Comparison of ENCODE assay signal across 8 mouse cellular contexts in genomic region chr17:56218377-56219191, GRCm38 (mm10). TPM values are rescaled to one million over a fixed set of nuclear protein-coding genes. Genes with fewer than 3 reads are reported as not detected.
DNase-seq lines count a peak whose midpoint lies in the region; ATAC-seq and TF ChIP-seq lines count a peak whose summit lies in the region.

TSS of gene Dpp9 (minus strand) at chr17:56218905.

- peak; percentile 58 for TF ChIP-seq CTCF in heart, adult 2 months (IDR thresholded peaks at IDR 0.05)

- H3K4me2 ChIP-seq in embryonic facial prominence, embryonic 14.5 days (ENCODE audit: low read depth, low read length) = peak within 1 kb of the TSS; percentile 69
- peak within 1 kb of the TSS; percentile 85 for H3K4me2 ChIP-seq in limb, embryonic 13.5 days (replicated peaks)
- peak within 1 kb of the TSS; percentile 80 for H3K4me2 ChIP-seq in midbrain, embryonic 16.5 days (ENCODE audit: low read length)

- H3K27me3 ChIP-seq in embryonic facial prominence, embryonic 14.5 days (replicated peaks; ENCODE audit: control insufficient read depth, insufficient read depth, low read length) = no peaks in the 10 kb centered on the region
- no peaks in the 10 kb centered on the region for H3K27me3 ChIP-seq in heart, adult 2 months (ENCODE audit: control insufficient read depth, insufficient read depth, low read length)
- no peaks in the 10 kb centered on the region for H3K27me3 ChIP-seq in limb, embryonic 13.5 days
- no peaks in the 10 kb centered on the region for H3K27me3 ChIP-seq in midbrain, embryonic 16.5 days (ENCODE audit: control insufficient read depth, insufficient read depth, low read depth, low read length)

- H3K79me2 ChIP-seq in heart, adult 2 months (replicated peaks; ENCODE audit: control insufficient read depth, insufficient read depth, low read length) = peaks cover 3% of the 10 kb centered on the region

- peak; percentile 83; the same call in 1 of the 2 replicates for TF ChIP-seq EP300 in heart, adult 2 months (IDR thresholded peaks at IDR 0.05; ENCODE audit: insufficient read depth, low read depth, low read length)

- H3K9ac ChIP-seq in embryonic facial prominence, embryonic 14.5 days (ENCODE audit: low read depth, low read length) = peak within 1 kb of the TSS; percentile 83
- peak within 1 kb of the TSS; percentile 96 for H3K9ac ChIP-seq in heart, adult 2 months (ENCODE audit: low read depth, low read length)
- peak within 1 kb of the TSS; percentile 90 for H3K9ac ChIP-seq in limb, embryonic 13.5 days
- H3K9ac ChIP-seq in midbrain, embryonic 16.5 days (ENCODE audit: low read depth, low read length) = peak within 1 kb of the TSS; percentile 95

- peak; percentile 94 for TF ChIP-seq POLR2A in heart, adult 2 months (IDR thresholded peaks at IDR 0.05; ENCODE audit: insufficient read depth, low read depth, low read length)

- intact Hi-C loops in heart, adult 2 months (cut with DNase I) = loop anchor here (2.0 kb wide), 1 partner anchor 36 kb away; no protein-coding TSS in a partner anchor

- peak; percentile 99 for ATAC-seq in embryonic facial prominence, embryonic 14.5 days (ENCODE audit: low read depth)
- peak; percentile 99 for ATAC-seq in limb, embryonic 13.5 days (ENCODE audit: low FRiP score, low read depth)
- peak; percentile 99 for ATAC-seq in midbrain, embryonic 16.5 days

- no peaks in the 10 kb centered on the region for H3K36me3 ChIP-seq in embryonic facial prominence, embryonic 14.5 days (ENCODE audit: control insufficient read depth, insufficient read depth, low read length)
- H3K36me3 ChIP-seq in heart, adult 2 months (ENCODE audit: control insufficient read depth, insufficient read depth, low read length) = no peaks in the 10 kb centered on the region
- peaks cover 16% of the 10 kb centered on the region for H3K36me3 ChIP-seq in limb, embryonic 13.5 days
- no peaks in the 10 kb centered on the region for H3K36me3 ChIP-seq in midbrain, embryonic 16.5 days (ENCODE audit: control insufficient read depth, insufficient read depth, low read length)

- H3K4me1 ChIP-seq in embryonic facial prominence, embryonic 14.5 days (ENCODE audit: control insufficient read depth, insufficient read depth, low read length) = peaks cover 15% of the 10 kb centered on the region
- peaks cover 7% of the 10 kb centered on the region for H3K4me1 ChIP-seq in heart, adult 2 months (ENCODE audit: control insufficient read depth, insufficient read depth, low read length)
- peaks cover 24% of the 10 kb centered on the region for H3K4me1 ChIP-seq in limb, embryonic 13.5 days
- peaks cover 25% of the 10 kb centered on the region for H3K4me1 ChIP-seq in midbrain, embryonic 16.5 days (ENCODE audit: control insufficient read depth, insufficient read depth, low read length)

- peak within 1 kb of the TSS; percentile 82 for H3K27ac ChIP-seq in embryonic facial prominence, embryonic 14.5 days (replicated peaks; ENCODE audit: low read depth, low read length)
- peak within 1 kb of the TSS; percentile 95 for H3K27ac ChIP-seq in heart, adult 2 months
- peak within 1 kb of the TSS; percentile 84 for H3K27ac ChIP-seq in limb, embryonic 13.5 days
- peak within 1 kb of the TSS; percentile 90 for H3K27ac ChIP-seq in midbrain, embryonic 16.5 days (ENCODE audit: low read length)

- no peaks in the 10 kb centered on the region for H3K9me3 ChIP-seq in embryonic facial prominence, embryonic 14.5 days (ENCODE audit: control insufficient read depth, low read length)
- no peaks in the 10 kb centered on the region for H3K9me3 ChIP-seq in limb, embryonic 13.5 days
- no peaks in the 10 kb centered on the region for H3K9me3 ChIP-seq in midbrain, embryonic 16.5 days (replicated peaks; ENCODE audit: control insufficient read depth, low read length, poor library complexity, severe bottlenecking)

- peak within 1 kb of the TSS; percentile 75 for H3K4me3 ChIP-seq in embryonic facial prominence, embryonic 14.5 days (ENCODE audit: low read depth, low read length)
- peak within 1 kb of the TSS; percentile 71 for H3K4me3 ChIP-seq in heart, adult 2 months
- peak within 1 kb of the TSS; percentile 82 for H3K4me3 ChIP-seq in limb, embryonic 13.5 days
- H3K4me3 ChIP-seq in midbrain, embryonic 16.5 days (ENCODE audit: low read depth, low read length) = peak within 1 kb of the TSS; percentile 84

- WGBS in embryonic facial prominence, embryonic 14.5 days = 1% methylated on average over 31 of the region's 78 CpGs
- under 1% methylated on average over 77 of the region's 78 CpGs for WGBS in heart, adult 2 months
- under 1% methylated on average over 64 of the region's 78 CpGs for WGBS in limb, embryonic 13.5 days
- under 1% methylated on average over 66 of the region's 78 CpGs for WGBS in midbrain, embryonic 16.5 days

- peak; percentile 99 for DNase-seq in 3T3-L1 (ENCODE audit: low read depth, low spot score)
- peak; percentile 69 to 78 for DNase-seq in adrenal gland, postnatal 4 days (ENCODE audit: low spot score in 2 of 2)
- DNase-seq in embryonic facial prominence, embryonic 14.5 days (ENCODE audit: low spot score) = peak; percentile 99
- peak; percentile 89 to 93 for DNase-seq in heart, adult 2 months
- DNase-seq in kidney, adult 8-10 months = peak; percentile 91 to 94
- peak; percentile 78 to 87 for DNase-seq in spleen, postnatal 10 days (ENCODE audit: low spot score in 2 of 2)

RNA-seq across cellular contexts. Expression of gene Dpp9, which starts in this region (rescaled TPM):
- total RNA-seq in adrenal gland, postnatal 4 days (2021) = 10 to 100 TPM; 34.4 to 37.3 TPM
- polyA plus RNA-seq in embryonic facial prominence, embryonic 14.5 days (2014; fragmentation: Nextera tagmentation; extraction: Ambion mirVana) = 32.5 and 37.1 TPM in 2 replicates
- 10 to 100 TPM; 40.4 to 41.4 TPM for total RNA-seq in heart, adult 2 months (2021)
- polyA plus RNA-seq in heart, adult 2 months (2012; rRNA removed) = 38.6 and 43.4 TPM in 2 replicates
- 34.9 and 39.8 TPM in 2 replicates for polyA plus RNA-seq in limb, embryonic 13.5 days (2015; fragmentation: Nextera tagmentation; extraction: Ambion mirVana)
- polyA plus RNA-seq in midbrain, embryonic 16.5 days (2015; fragmentation: Nextera tagmentation; extraction: Ambion mirVana) = 24.2 and 25.4 TPM in 2 replicates

Comparison
In these comparisons a context has a peak if more than half of its experiments do, and no peak if none do; other contexts are left out.
1. Peak in every context shown above with its lines: DNase-seq, ATAC-seq, H3K4me3 ChIP-seq and H3K27ac ChIP-seq.